Mouse (Mus musculus) megakaryocyte, embryonic 14.5 days (primary cell): ENCODE measurements around the gene Evc.

Source experiments
- FLI1 ChIP-seq: IDR thresholded peaks from 2 replicates; pipeline ENCODE4 v1.6.1; 2012; ENCODE audit warnings: low read length, inconsistent platforms, mixed read lengths
- GATA1 ChIP-seq: IDR thresholded peaks from 3 replicates; pipeline ENCODE4 v1.6.1; 2012; ENCODE audit warnings: mixed read lengths, low read length, inconsistent platforms, borderline replicate concordance

- TF ChIP-seq FLI1 (no peak), GATA1 (no peak)
Measured at GRCm38 (mm10) chr5:37338288-37338687, 1.6 kb upstream of the Evc start, which contains the start of gene Evc2.
